Mouse (Mus musculus) adrenal gland, adult 8-10 months (tissue): ENCODE results near the gene Trim38. TPM values are rescaled to one million over a fixed set of nuclear protein-coding genes. Genes with fewer than 3 reads are reported as not detected.

Source experiments
- DNase-seq: peaks from one replicate; pipeline ENCODE4 v3.0.0; 2022
- total RNA-seq, 4 experiments: library from RNA; stranded (reverse); gene quantifications; 2 replicates each; pipeline ENCODE4 v1.2.4; 2022

Trim38 gene
- total RNA-seq, 4 experiments from 2014 or later, result 0.24 to 0.48 (median 0.26) TPM; not detected in 1

DNA sequence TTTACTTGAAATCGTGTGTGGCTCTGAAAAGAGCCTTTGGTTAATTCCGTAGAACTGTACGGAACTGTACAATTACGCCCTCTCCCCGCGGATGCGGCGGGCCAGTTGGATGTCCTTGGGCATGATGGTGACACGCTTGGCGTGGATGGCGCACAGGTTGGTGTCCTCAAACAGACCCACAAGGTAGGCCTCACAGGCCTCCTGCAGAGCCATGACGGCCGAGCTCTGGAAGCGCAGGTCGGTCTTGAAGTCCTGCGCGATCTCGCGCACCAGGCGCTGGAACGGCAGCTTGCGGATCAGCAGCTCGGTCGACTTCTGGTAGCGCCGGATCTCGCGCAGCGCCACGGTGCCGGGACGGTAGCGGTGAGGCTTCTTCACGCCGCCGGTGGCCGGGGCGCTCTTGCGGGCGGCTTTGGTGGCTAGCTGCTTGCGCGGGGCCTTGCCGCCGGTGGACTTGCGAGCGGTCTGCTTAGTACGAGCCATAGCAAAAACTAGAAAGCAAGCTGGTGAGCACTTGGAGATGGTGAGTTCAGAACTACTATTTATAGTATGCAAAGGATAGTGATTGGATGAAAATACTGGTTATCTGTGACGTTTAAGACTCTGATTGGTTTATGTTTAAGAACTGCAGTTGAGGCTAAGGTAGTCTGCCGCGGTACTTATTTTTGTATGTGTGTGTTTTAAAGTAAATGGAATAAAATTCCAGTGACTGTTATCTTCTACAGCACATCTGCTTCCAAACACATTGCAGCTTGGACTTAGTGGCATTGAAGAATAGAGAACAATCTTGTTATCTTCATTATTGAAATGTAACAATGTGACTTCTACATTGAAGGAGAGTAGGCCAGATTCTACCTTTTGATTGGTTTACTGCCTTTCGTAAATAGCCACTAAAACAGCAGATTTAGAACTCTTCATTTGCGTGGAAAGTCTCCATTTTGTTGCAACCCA lies 7.6 kb upstream of the Trim38 start, which contains the start of gene Hist1h3a:
Gene Hist1h3a (minus strand): TSS at position 516 of the 951 bp plus-strand sequence.
- peak; percentile 67 for DNase-seq

GRCm38 (mm10) chr13:23763242-23763585 lies 6.5 kb upstream of the Trim38 start:
- no peak for DNase-seq

- peak; percentile 75 for DNase-seq
These were observed 6.0 kb upstream of the Trim38 start, which contains the start of gene Hist1h1a for GRCm38 (mm10) chr13:23763586-23764323. Gene Hist1h1a (plus strand): TSS chr13:23763666.

DNA sequence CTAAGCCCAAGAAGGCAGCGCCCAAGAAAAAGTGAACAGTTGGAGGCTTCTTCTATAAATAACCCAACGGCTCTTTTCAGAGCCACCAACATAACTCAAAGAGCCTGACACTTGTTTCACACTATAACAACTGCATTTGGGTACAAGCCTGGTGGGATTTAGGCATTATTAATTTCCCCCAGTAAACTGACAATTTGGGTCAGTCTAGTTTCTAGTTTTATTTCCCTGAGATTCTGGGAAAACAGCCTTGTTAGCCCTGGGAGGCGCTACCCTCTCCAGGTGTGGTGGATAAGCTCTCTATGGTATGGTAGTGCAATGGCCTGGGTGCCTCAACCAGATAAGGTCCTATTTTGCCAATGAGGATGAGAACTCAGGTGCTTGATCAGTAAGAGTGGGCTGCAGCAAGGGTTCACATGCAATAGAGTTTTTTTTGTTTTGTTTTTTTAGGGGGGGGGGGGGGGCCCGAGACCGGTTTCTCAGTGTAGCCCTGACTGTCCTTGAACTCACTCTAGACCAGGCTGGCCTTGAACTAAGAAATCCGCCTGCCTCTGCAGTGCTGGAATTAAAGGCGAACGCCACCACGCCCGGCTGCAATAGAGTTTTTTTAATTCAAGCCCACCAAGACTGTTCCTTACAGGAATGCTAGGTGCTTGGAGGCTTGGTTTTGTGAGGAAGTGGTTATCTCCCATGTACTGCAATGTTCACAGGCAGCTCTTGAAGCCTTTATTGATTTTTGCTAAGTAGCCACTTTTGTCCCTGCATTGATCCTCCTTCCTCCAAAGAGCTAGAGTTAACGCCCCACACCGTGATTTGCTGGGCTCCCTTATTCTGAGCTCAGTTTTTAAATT lies 5.2 kb upstream of the Trim38 start:
- no peak for DNase-seq

DNA sequence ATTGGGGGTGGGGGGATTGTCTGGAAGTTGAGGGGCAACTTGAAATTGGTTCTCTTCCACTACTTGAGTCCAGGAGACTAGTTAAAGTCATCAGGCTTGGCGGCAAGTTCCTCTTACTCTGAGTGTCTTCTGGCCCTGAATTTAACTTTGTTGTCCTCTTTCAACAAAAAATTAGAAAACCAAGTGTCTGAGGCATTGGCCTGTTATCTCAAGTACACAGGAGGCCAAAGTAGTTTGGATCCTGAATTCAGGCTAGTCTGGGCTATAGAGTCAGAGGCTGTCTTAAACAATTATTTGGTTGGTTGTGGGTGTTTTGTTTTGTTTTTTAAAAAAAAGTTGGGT lies 4.6 kb upstream of the Trim38 start:
- no peak for DNase-seq

DNA sequence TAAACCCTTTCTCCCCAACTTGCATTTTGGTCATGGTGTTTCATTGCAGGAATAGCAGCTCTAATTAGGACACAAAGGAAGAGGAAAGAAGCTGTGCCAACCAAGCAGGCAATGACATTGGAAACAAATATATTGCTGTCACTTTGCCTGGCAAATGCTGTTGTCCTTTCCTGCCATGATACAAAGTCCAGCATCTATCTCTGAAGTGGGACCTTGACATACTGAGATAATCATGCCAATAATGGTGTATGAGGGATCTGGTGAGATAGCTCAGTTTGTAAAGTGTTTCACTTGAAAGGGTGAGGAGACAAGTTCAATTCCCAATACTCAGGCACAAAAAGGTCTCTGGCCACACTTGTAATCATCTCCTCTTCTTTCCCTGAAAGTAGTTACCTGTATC lies 2.9 kb upstream of the Trim38 start:
- peak; percentile 33 for DNase-seq

GRCm38 (mm10) chr13:23768834-23769397 lies 797 bp upstream of the Trim38 start:
- no peak for DNase-seq

- no peak for DNase-seq
These were observed 3.0 kb downstream of the Trim38 start for GRCm38 (mm10) chr13:23772561-23773313.

DNA sequence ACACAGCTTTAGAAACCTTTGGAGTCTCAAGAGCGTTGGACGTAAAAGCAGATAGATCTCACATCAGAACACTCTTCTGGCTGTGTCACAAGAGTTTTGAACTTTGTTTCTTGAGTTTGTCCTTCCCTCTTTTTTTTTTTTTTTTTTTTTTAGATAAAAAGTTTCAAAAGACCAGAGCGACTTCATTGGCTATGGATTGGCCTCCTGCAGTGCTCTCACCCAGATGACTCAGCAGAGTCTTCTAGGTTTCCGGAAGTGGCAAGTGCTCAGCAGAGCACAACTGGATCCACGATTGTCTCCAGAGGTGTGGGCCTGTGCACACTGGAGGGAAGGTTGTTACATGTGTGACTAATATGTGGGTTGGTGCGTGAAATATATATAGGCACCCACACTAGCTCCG lies 8.6 kb downstream of the Trim38 start:
- DNase-seq, result no peak

DNA sequence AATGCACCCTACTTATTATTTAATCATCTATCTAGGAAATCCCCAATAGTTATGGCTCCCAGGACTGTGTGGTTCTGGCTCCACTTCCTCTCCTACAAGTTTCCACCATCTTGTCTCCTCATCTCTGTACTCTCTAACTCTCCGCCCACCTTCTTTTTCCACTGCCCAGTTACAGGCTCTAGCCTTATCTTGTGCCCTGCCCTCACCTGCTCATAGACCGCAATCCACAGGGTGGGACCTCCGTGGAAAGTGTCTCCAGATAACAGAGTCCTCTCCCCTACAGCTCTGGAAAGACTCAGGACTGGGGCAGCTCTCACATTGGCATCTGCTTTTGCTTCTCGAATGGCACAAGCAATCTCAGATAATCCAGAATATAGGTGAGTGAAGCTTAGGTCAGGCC lies 9.3 kb downstream of the Trim38 start:
- DNase-seq, result no peak

GRCm38 (mm10) chr13:23792520-23792919 lies 22.8 kb downstream of the Trim38 start:
- no peak for DNase-seq

DNA sequence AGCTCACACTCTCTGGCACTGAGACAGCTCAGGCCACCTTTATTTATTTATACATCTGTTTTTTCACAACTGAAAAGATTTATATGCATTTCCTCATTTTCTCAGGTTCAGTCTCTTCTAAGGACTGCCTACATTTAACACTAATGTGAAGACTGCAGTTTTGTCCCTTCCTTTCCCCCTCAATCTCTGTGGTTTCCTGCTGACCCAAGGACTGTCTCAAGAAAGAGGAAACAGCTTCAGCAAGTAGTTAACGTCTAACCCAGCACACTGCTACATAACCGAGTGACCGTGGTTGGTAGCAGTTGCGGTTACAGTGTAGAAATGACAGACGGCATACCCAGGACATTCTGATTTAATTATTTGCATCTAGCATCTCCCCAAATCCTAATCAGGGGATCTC lies 29.7 kb downstream of the Trim38 start:
- no peak for DNase-seq

DNA sequence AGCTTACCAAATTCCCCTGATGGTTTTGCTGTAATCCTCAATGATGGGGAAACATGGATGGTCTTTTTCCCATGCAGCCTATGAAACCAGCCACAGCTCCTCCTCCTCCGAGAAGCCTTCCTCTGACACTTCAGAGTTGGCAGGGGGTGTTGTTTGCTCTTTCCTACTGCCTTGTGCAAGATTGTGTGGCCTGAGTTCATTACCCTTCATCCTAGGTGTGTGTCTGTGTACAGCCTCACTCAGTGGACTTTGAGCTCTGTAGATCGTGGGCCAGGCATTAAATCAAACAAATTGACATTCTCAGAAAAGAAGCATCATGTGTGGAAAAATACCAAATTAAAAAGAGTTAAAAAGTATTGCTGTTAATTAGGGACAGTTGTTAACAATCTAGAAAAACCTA lies 34.8 kb downstream of the Trim38 start:
- no peak for DNase-seq

DNA sequence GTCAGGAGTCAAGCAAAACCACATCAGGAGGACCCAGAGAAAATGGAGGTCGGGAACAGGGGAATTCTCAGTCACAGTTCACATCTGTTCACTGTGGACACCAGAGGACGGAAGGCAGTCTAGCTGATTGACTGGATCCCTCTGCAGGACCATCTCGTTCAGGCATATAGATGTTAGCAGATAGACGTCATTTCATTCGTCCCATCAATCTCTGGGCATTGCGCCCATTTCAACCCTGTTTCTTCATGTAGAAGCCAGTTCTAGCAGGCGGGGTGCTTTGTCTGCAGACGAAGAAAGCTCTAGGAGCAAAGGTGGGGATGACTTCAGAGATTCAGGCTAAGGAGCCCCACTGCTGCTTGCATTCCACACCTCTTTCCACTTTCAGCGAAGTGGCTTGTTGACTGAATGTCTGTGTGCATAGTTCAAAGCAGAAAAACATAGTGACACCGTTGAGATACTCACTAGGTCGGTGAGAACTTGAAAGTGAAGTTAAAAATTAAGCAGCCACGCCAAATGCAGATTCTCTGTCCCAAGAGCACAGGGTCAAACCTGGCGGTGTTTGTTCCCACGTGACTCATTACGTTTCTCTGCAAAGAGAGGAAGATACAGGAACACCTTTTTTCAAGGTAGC lies 36.8 kb downstream of the Trim38 start, which contains the start of gene Slc17a2:
Gene Slc17a2 (plus strand): TSS at position 572 of the 631 bp plus-strand sequence.
- DNase-seq, result no peak

DNA sequence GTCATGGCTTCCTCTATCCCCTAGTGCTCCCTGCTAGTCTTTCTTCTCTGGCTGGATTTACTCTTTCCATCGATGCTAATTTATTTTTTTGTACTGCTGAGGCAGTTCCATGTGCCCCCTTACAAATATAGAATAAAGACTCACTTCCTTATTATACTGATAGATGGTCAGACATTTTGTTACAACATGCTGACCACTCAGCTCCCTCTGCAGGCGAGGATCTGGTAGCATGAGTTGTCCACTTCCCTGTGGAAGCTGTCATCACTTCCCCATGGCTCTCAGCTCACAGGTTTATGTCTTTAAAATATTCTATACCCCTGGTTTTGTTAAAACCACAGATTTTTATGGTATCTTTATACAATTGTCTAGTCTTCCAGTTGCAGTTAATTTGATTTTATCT lies 46.4 kb downstream of the Trim38 start:
- DNase-seq, result no peak

DNA sequence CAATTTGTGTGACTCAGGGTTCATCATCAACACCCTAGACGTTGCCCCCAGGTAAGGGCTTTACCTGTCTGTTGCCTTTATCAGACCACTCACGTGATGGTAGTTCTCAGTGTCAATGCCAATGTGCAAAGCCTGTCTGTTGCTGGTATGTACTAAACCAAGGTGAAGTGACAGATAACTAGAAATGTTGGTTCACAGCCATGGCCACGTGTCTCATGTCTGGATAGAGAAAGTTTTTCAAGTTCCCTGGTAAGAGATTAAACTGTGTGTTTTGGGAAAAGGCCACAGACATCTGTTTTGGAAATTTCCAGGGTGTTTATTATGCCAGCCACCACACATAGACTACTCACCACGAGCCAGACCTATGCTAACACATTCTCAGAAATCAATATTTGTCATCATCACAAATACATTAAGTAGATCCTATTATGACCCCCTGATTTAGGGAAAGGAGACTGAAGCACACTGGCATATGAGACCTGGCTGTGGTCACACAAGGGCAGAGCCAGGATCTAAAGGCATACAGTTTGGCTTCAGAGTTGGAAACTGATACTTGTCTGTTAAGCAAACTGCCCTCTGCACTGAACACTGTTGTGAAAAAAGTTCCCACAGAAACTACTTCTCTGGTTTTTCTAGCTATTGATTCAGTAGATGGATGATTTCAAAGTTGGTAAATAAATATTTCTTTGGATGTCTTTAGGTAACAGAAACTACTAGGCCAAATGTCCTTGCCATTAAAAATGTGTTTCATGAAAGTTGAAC lies 50.6 kb downstream of the Trim38 start:
- no peak for DNase-seq

GRCm38 (mm10) chr13:23822213-23822612 lies 52.5 kb downstream of the Trim38 start:
- no peak for DNase-seq

DNA sequence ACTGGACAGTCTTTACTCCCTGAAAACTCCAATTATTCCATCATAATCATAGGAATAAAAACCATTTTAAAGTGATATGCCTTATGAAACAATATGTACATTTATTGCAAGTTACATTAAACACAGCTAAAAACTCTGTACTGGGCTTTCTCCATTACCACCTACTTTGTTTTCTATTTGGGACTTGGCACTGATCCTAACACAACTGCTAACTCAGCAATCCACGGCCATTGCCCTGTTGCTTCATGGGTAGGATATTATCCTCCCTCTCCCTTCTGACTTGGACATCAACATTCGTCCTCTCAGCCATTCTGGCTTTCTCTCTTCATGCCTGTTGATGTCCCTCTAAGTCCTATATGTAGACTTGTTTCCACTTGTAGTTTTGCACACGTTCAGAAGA lies 56.9 kb downstream of the Trim38 start:
- DNase-seq, result no peak

DNA sequence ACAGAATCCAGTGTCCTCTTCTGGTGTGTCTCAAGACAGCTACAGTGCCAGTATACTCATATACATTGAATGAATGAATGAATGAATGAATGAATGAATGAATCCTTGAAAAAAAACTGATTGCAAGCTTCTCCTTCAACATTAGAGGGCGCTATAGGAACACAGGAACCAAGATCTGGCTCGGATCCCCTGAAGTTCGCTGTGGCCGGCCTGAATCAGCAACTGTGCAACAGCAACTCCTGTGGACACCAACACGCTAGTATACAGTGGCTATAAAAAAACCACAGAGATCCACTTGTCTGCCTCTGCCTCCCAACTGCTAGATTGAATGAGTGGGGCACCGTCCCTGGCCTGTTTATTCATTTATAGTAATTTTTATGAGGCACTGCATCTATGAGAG lies 63.3 kb downstream of the Trim38 start:
- peak; percentile 6 for DNase-seq

- no peak for DNase-seq
These were observed 65.1 kb downstream of the Trim38 start for GRCm38 (mm10) chr13:23834836-23835235.
